Mouse (Mus musculus): ENCODE data around the gene Mboat1.
A peak's percentile ranks its signal among the peaks of the same experiment; 100 is the strongest.

Gene Mboat1

GRCm38 (mm10) chr13:30250341-30250905 is 114.1 kb downstream of the Mboat1 start:
- no peak for DNase-seq (ENCODE audit: low read depth)

- no peak for DNase-seq (ENCODE audit: low read depth)
These were observed 115.1 kb downstream of the Mboat1 start for GRCm38 (mm10) chr13:30251431-30251830.

- DNase-seq (ENCODE audit: low read depth) = no peak
These were observed 116.4 kb downstream of the Mboat1 start for GRCm38 (mm10) chr13:30252692-30253091.

- no peak for DNase-seq (ENCODE audit: low read depth)
These were observed 117.5 kb downstream of the Mboat1 start for GRCm38 (mm10) chr13:30253636-30254264.

GRCm38 (mm10) chr13:30254421-30254820 is 118.1 kb downstream of the Mboat1 start:
- no peak for DNase-seq (ENCODE audit: low read depth)

GRCm38 (mm10) chr13:30258802-30259201 is 122.5 kb downstream of the Mboat1 start:
- DNase-seq (ENCODE audit: low read depth) = no peak

- no peak for DNase-seq (ENCODE audit: low read depth)
These were observed 123.0 kb downstream of the Mboat1 start for GRCm38 (mm10) chr13:30259326-30259725.

GRCm38 (mm10) chr13:30259912-30260560 is 123.7 kb downstream of the Mboat1 start:
- DNase-seq (ENCODE audit: low read depth) = peak; percentile 61

GRCm38 (mm10) chr13:30263681-30264080 is 127.4 kb downstream of the Mboat1 start:
- DNase-seq (ENCODE audit: low read depth) = no peak

- no peak for DNase-seq (ENCODE audit: low read depth)
These were observed 128.0 kb downstream of the Mboat1 start for GRCm38 (mm10) chr13:30264303-30264702.

- no peak for DNase-seq (ENCODE audit: low read depth)
These were observed 128.5 kb downstream of the Mboat1 start for GRCm38 (mm10) chr13:30264765-30265164.

GRCm38 (mm10) chr13:30266036-30266435 is 129.7 kb downstream of the Mboat1 start:
- no peak for DNase-seq (ENCODE audit: low read depth)

GRCm38 (mm10) chr13:30272040-30272686 is 135.9 kb downstream of the Mboat1 start:
- DNase-seq (ENCODE audit: low read depth) = no peak

All from fibroblast of lung, adult 2 months (primary cell).